Mouse (Mus musculus): Measurements from ENCODE around the gene Gopc.
"Not testable (repeated sequence)": the region's sequence is repeated elsewhere in the genome, so short reads cannot be mapped to it uniquely, and the experiment has no call there.

DNA sequence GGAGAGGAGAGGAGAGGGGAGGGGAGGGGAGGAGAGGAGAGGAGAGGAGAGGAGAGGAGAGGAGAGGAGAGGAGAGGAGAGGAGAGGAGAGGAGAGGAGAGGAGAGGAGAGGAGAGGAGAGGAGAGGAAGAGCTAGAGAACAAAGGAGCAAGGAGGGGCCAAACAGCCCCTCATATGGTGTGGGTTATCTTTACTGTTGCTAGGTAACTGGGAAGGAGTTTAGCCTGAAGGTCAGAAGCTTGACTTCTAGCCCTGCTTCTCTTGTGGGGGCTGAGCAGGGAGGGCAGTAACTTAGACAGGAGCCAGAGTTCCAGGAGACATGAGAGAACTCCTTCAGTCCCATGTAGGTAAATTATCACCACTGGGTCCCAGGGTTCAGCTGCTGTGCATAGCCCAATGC is 83.4 kb downstream of the Gopc start:
- not testable (repeated sequence) for TF ChIP-seq POLR2A (IDR thresholded peaks at IDR 0.05; ENCODE audit: borderline replicate concordance, insufficient read depth, low read length); CTCF (IDR thresholded peaks at IDR 0.05; ENCODE audit: borderline replicate concordance, insufficient read depth, low read depth, low read length)
